Mouse (Mus musculus) lung, postnatal 0 days (tissue): ENCODE data around the gene Nyap2.
A peak's percentile ranks its signal among the peaks of the same experiment; 100 is the strongest.

Experiments used
- CTCF ChIP-seq: IDR thresholded peaks from 2 replicates; pipeline ENCODE4 v1.5.1; 2016; ENCODE audit warnings: antibody characterized with exemption, mild to moderate bottlenecking
- EP300 ChIP-seq: IDR thresholded peaks from 2 replicates; pipeline ENCODE4 v1.6.1; 2016; ENCODE audit warnings: antibody characterized with exemption, mild to moderate bottlenecking, control low read depth

- TF ChIP-seq CTCF (peak; percentile 94), EP300 (no peak)
Observed at GRCm38 (mm10) chr1:81316403-81316994, 239.7 kb downstream of the Nyap2 start.
